Mouse (Mus musculus) gastrocnemius, postnatal 25 days (tissue): Measurements from ENCODE around the gene Cab39. TPM values are rescaled to one million over a fixed set of nuclear protein-coding genes. Genes with fewer than 3 reads are reported as not detected.
A peak's percentile ranks its signal among the peaks of the same experiment; 100 is the strongest.
"Not testable (repeated sequence)": the region's sequence is repeated elsewhere in the genome, so short reads cannot be mapped to it uniquely, and the experiment has no call there.

Source experiments
- DNase-seq: peaks from one replicate; pipeline ENCODE4 v3.0.0; 2022
- total RNA-seq, 2 experiments: library from RNA; stranded (reverse); gene quantifications; 1 replicate in 1 of 2; 2 replicates in 1 of 2; pipeline ENCODE4 v1.2.3; 2021

The Cab39 gene
- total RNA-seq, 2 experiments from 2014 or later = 142 to 177 TPM

- no peak for DNase-seq
Observed at GRCm38 (mm10) chr1:85790565-85790964, 2.7 kb upstream of the Cab39 start.

GRCm38 (mm10) chr1:85791476-85791875 is 1.8 kb upstream of the Cab39 start:
- no peak for DNase-seq

GRCm38 (mm10) chr1:85794106-85794771 is 998 bp downstream of the Cab39 start:
- no peak for DNase-seq

- DNase-seq = no peak
Observed at GRCm38 (mm10) chr1:85795196-85795595, 2.0 kb downstream of the Cab39 start.

GRCm38 (mm10) chr1:85799776-85800175 is 6.5 kb downstream of the Cab39 start:
- no peak for DNase-seq

- DNase-seq = no peak
Observed at GRCm38 (mm10) chr1:85802517-85802916, 9.3 kb downstream of the Cab39 start.

- no peak for DNase-seq
Observed at GRCm38 (mm10) chr1:85804551-85804950, 11.3 kb downstream of the Cab39 start.

GRCm38 (mm10) chr1:85809256-85809655 is 16.0 kb downstream of the Cab39 start:
- DNase-seq = no peak

- DNase-seq = no peak
Observed at GRCm38 (mm10) chr1:85810343-85810742, 17.1 kb downstream of the Cab39 start.

GRCm38 (mm10) chr1:85810787-85811186 is 17.5 kb downstream of the Cab39 start:
- no peak for DNase-seq

GRCm38 (mm10) chr1:85814213-85814612 is 21.0 kb downstream of the Cab39 start:
- DNase-seq = not testable (repeated sequence)

- no peak for DNase-seq
Observed at GRCm38 (mm10) chr1:85818121-85818520, 24.9 kb downstream of the Cab39 start.

GRCm38 (mm10) chr1:85819695-85820094 is 26.5 kb downstream of the Cab39 start:
- no peak for DNase-seq

GRCm38 (mm10) chr1:85822239-85822638 is 29.0 kb downstream of the Cab39 start:
- DNase-seq = no peak

GRCm38 (mm10) chr1:85824905-85825304 is 31.7 kb downstream of the Cab39 start:
- no peak for DNase-seq

- DNase-seq = peak; percentile 78
Observed at GRCm38 (mm10) chr1:85827166-85827565, 33.9 kb downstream of the Cab39 start.

- DNase-seq = no peak
Observed at GRCm38 (mm10) chr1:85829016-85829415, 35.8 kb downstream of the Cab39 start.

GRCm38 (mm10) chr1:85838056-85838455 is 44.8 kb downstream of the Cab39 start:
- DNase-seq = no peak

GRCm38 (mm10) chr1:85839356-85839755 is 46.1 kb downstream of the Cab39 start:
- no peak for DNase-seq

- DNase-seq = no peak
Observed at GRCm38 (mm10) chr1:85839790-85840189, 46.5 kb downstream of the Cab39 start.

- DNase-seq = no peak
Observed at GRCm38 (mm10) chr1:85840421-85840820, 47.2 kb downstream of the Cab39 start.

- DNase-seq = no peak
Observed at GRCm38 (mm10) chr1:85842251-85842650, 49.0 kb downstream of the Cab39 start.

- DNase-seq = no peak
Observed at GRCm38 (mm10) chr1:85843291-85843863, 50.1 kb downstream of the Cab39 start.

GRCm38 (mm10) chr1:85844981-85845380 is 51.7 kb downstream of the Cab39 start:
- DNase-seq = no peak
